ENCODE assay signal across 21 mouse cellular contexts in the genomic region with DNA sequence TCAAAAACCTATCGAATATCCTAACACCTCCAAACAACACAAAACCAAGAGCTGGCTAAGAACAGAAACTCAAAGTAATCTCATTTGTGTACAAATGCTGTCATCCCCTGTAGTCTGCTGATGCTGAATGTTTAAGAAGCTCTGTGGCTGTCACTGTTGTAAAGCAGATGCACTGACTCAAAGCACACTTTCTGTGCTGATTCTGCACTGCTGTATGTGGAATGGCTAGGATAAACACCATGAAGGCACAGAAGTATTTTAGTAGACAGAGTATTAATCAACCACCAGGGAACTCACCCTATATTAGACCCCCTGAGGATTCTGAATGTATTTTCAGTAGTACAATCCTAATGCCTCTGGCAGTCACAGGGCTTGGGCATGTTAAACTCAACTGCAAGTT. TPM values are rescaled to one million over a fixed set of nuclear protein-coding genes. Genes with fewer than 3 reads are reported as not detected.
"Had no signal": no experiment of that assay in that cellular context is flagged by ENCODE, and none has a peak within 500 bp of the region (broad histone marks: within the 10 kb centered on the region; RNA-seq: fewer than 3 reads in every experiment).

No protein-coding gene starts in this region.

- H3K9me3 ChIP-seq: liver, embryonic 13.5 days; liver, embryonic 15.5 days; megakaryocyte, embryonic 14.5 days; midbrain, embryonic 10.5 days; midbrain, embryonic 12.5 days; midbrain, embryonic 15.5 days; neural tube, embryonic 13.5 days; neural tube, embryonic 15.5 days had no signal

- H3K4me2 ChIP-seq: liver, embryonic 11.5 days; liver, embryonic 13.5 days; liver, embryonic 15.5 days; midbrain, embryonic 12.5 days; midbrain, embryonic 15.5 days; neural tube, embryonic 13.5 days; neural tube, embryonic 15.5 days had no signal

- H3K4me3 ChIP-seq: liver, embryonic 13.5 days; liver, embryonic 15.5 days; megakaryocyte, embryonic 14.5 days; midbrain, embryonic 10.5 days; midbrain, embryonic 12.5 days; midbrain, embryonic 15.5 days; myocyte; neural tube, embryonic 13.5 days; neural tube, embryonic 15.5 days had no signal

- H3K36me3 ChIP-seq: liver, embryonic 13.5 days; liver, embryonic 15.5 days; midbrain, embryonic 10.5 days; midbrain, embryonic 12.5 days; midbrain, embryonic 15.5 days; neural tube, embryonic 13.5 days; neural tube, embryonic 15.5 days had no signal

- ATAC-seq: liver, postnatal 0 days; midbrain, embryonic 15.5 days had no signal

- DNase-seq: liver; liver, embryonic 13.5 days; liver, postnatal 0 days; lung, postnatal 14 days; right cerebral cortex, adult 18-20 months; right cerebral cortex, postnatal 25 days; right cerebral cortex, postnatal 4 days; spleen, adult 18-20 months; thymus, adult 18-20 months; thymus, postnatal 14 days; thymus, postnatal 36 days had no signal

- H3K27me3 ChIP-seq: liver, embryonic 13.5 days; liver, embryonic 15.5 days; megakaryocyte, embryonic 14.5 days; midbrain, embryonic 12.5 days; midbrain, embryonic 15.5 days; neural tube, embryonic 13.5 days; neural tube, embryonic 15.5 days had no signal

- H3K27ac ChIP-seq: liver, embryonic 13.5 days; liver, embryonic 15.5 days; macrophage; midbrain, embryonic 10.5 days; midbrain, embryonic 12.5 days; midbrain, embryonic 15.5 days; neural tube, embryonic 13.5 days; neural tube, embryonic 15.5 days had no signal

- H3K4me1 ChIP-seq: liver, embryonic 13.5 days; liver, embryonic 15.5 days; megakaryocyte, embryonic 14.5 days; midbrain, embryonic 10.5 days; midbrain, embryonic 12.5 days; midbrain, embryonic 15.5 days; neural tube, embryonic 13.5 days; neural tube, embryonic 15.5 days had no signal

- H3K9ac ChIP-seq: liver, embryonic 13.5 days; liver, embryonic 15.5 days; liver, postnatal 0 days; midbrain, embryonic 12.5 days; midbrain, embryonic 15.5 days; neural tube, embryonic 13.5 days; neural tube, embryonic 15.5 days had no signal

RNA-seq across cellular contexts. Expression of a gene that starts 46.2 kb away (rescaled TPM):
- polyA plus RNA-seq: macrophage had no signal
